Mouse (Mus musculus) heart, embryonic 10.5 days (tissue): ENCODE results near the gene Shc3. TPM values are rescaled to one million over a fixed set of nuclear protein-coding genes. Genes with fewer than 3 reads are reported as not detected.

ENCODE experiments used
- DNase-seq: peaks from one replicate; pipeline ENCODE4 v3.0.0-alpha.2; 2017; ENCODE audit warnings: low spot score
- H3K27ac ChIP-seq: fragments of 300-500 bp; sonication (generic); 2 replicates; pipeline ENCODE4 v1.5.1; 2016; ENCODE audit warnings: mild to moderate bottlenecking
- H3K27me3 ChIP-seq: fragments of 300-500 bp; sonication (generic); 2 replicates; pipeline ENCODE4 v1.6.1; 2016; ENCODE audit warnings: mild to moderate bottlenecking; ENCODE audit not compliant: poor library complexity, insufficient read depth, severe bottlenecking
- H3K36me3 ChIP-seq: fragments of 300-500 bp; sonication (generic); 2 replicates; pipeline ENCODE4 v1.6.1; 2016; ENCODE audit warnings: mild to moderate bottlenecking, moderate library complexity
- H3K4me1 ChIP-seq: fragments of 300-500 bp; sonication (generic); 2 replicates; pipeline ENCODE4 v1.6.1; 2016; ENCODE audit warnings: mild to moderate bottlenecking
- H3K4me3 ChIP-seq: fragments of 300-500 bp; sonication (generic); 2 replicates; pipeline ENCODE4 v1.5.1; 2016; ENCODE audit warnings: mild to moderate bottlenecking, moderate library complexity
- H3K9me3 ChIP-seq: fragments of 300-500 bp; sonication (generic); 2 replicates; pipeline ENCODE4 v1.6.1; 2016; ENCODE audit warnings: mild to moderate bottlenecking, moderate library complexity
- WGBS: fragments of 180-500 bp; shearing (Covaris S2); methylation state at CpG from one replicate; pipeline ENCODE4 v1.1.7; 2016; 5-methylcytosine and 5-hydroxymethylcytosine counted together
- polyA plus RNA-seq: library from polyadenylated mRNA; unstranded; fragments of >200 nt; fragmentation: Nextera tagmentation; extraction: Ambion mirVana; gene quantifications from 2 replicates; pipeline ENCODE4 v1.2.1, GENCODE M21; 2016

The Shc3 gene
- polyA plus RNA-seq, 1 experiment from 2014 or later, result 0.30 TPM

DNA sequence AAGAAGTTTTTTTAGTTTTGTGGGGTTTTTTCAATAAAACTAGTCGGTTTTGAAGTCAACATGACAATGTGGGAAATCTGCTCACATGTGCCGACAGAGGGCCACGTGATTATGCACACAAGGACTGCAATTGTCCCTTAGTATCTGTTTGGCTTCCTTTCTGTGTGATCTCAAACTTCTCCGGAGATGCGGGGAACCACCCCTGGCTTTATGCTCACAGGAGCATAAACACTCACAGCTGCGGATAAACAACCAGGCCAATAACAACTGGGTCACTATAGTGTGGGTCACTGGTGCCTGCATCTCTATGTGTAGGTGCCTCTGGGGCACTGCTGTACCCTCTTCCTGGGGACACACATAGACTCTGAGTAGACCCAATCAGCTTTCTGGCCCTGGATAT, 4.5 kb downstream of the Shc3 start:
- no peaks in the 10 kb centered on the region for H3K9me3 ChIP-seq
- no peak overlapping the region for H3K27ac ChIP-seq
- H3K36me3 ChIP-seq, result no peaks in the 10 kb centered on the region
- H3K4me3 ChIP-seq, result no peak overlapping the region
- no peak for DNase-seq
- H3K27me3 ChIP-seq, result peaks cover 60% of the 10 kb centered on the region
- WGBS, result 67% methylated on average over 6 of the region's 6 CpGs
- H3K4me1 ChIP-seq, result peaks cover 25% of the 10 kb centered on the region

DNA sequence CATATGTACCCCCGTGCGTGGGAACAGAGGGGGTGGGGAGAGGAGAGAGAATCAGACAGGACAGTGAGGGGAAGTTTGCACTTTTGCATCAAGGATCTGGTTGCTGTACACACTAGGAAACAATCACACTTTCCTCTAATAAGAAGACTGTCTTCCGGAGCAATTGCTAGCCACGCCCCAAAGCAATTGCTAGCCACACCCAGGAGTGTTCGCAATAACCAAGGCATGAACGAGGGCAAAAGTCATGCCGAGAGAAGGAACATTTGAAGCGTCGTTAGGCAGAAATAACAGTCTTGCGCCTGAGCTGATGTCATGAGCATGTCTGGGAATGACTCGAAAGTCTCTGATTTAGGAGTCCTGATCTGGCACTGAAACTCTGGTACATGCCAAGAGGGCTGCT, 15.9 kb downstream of the Shc3 start:
- 86% methylated on average over 11 of the region's 11 CpGs for WGBS
- Histone ChIP-seq H3K27ac (no peak overlapping the region), H3K27me3 (no peaks in the 10 kb centered on the region)

DNA sequence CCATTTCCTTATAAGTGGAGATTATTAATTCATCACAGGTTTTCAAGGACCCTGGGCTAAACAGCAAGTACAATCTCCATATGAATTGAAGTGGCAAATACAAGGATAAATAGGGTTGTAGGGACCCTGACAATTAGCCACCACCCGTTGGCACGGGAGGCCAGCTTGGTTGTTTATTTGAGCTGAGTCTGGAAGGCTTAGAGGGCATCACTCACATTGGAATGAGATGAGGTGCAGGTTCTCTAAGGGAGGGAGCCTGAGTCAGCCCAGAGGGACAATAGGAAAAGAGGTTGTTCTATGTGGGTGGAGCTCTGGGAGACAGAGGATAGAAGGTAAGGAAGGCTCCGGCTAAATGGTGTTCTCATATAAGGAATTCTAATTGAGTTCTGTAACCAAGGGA, 17.0 kb downstream of the Shc3 start:
- Histone ChIP-seq H3K27me3 (no peaks in the 10 kb centered on the region), H3K36me3 (no peaks in the 10 kb centered on the region), H3K9me3 (no peaks in the 10 kb centered on the region), H3K27ac (no peak overlapping the region), H3K4me3 (no peak overlapping the region), H3K4me1 (no peaks in the 10 kb centered on the region)
- DNase-seq, result no peak
- 76% methylated on average over 3 of the region's 3 CpGs for WGBS

More for the DNA sequence above, 15.9 kb downstream of the Shc3 start:
- DNase-seq, result no peak
- Histone ChIP-seq H3K9me3 (no peaks in the 10 kb centered on the region), H3K36me3 (no peaks in the 10 kb centered on the region), H3K4me1 (no peaks in the 10 kb centered on the region), H3K4me3 (no peak overlapping the region)

DNA sequence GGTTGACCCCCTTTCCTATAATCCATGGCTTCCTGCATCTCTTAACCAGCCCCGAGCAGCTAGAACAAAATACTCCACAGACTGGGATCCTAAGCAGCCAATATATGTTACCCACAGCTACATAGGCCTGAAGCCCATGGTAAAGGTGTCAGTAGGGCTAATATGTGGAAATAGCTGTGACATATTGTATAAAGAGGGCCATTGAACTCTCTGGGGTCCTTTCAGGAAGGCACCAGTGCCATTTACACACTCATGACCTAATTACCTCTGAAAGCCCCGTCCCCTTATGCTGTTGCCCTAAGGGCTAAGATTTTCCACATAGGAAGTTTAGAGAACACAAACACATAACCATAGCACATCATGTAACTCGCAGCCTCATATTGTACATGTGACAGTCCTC, 17.4 kb downstream of the Shc3 start:
- H3K27me3 ChIP-seq, result no peaks in the 10 kb centered on the region
- 78% methylated on average over 3 of the region's 3 CpGs for WGBS
- H3K27ac ChIP-seq, result no peak overlapping the region
- no peak overlapping the region for H3K4me3 ChIP-seq
- no peaks in the 10 kb centered on the region for H3K4me1 ChIP-seq
- no peak for DNase-seq
- H3K36me3 ChIP-seq, result no peaks in the 10 kb centered on the region
- no peaks in the 10 kb centered on the region for H3K9me3 ChIP-seq

DNA sequence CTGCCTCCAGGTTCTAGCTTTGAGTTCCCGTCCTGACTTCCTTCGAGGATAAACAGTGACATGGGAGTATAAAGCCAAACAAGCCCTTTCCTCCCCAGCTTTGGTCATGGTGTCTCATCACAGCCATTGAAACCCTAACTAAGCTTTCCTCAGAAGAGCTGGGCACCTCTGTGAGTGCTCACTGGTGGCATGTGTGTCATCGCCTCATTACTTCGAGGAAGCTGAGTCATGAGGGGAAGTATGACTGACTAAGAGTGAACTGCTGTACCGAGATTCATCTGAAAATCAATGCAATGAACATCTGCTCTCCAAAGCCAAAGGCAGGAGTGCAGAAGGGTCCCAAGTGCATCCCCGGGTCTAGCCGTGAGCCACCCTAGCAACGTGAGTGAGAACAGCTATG, 29.4 kb downstream of the Shc3 start:
- H3K27me3 ChIP-seq, result no peaks in the 10 kb centered on the region
- WGBS, result 83% methylated on average over 8 of the region's 8 CpGs
- DNase-seq, result no peak
- H3K36me3 ChIP-seq, result no peaks in the 10 kb centered on the region
- H3K4me1 ChIP-seq, result no peaks in the 10 kb centered on the region
- no peaks in the 10 kb centered on the region for H3K9me3 ChIP-seq
- H3K27ac ChIP-seq, result no peak overlapping the region
- no peak overlapping the region for H3K4me3 ChIP-seq

DNA sequence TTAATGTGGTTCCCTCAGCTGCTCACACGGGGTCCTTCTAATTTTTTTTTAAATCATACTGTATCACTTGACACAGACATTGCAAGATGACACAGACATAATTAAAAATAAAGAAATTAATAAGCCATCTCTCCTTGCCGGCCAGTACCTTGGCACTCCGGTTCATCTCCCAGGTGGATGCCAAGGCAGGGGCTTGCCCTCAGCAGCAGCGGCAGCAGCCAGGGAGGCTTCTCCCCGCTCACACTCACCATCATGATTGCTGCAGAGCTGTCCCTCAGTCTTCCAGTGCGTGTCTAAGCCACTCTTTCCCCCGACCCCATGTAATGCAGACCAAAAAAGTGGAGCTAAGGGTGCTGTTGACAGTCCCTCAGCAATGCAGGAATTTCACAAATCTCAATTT, 33.9 kb downstream of the Shc3 start:
- 79% methylated on average over 7 of the region's 7 CpGs for WGBS
- no peaks in the 10 kb centered on the region for H3K4me1 ChIP-seq
- H3K27me3 ChIP-seq, result no peaks in the 10 kb centered on the region
- no peaks in the 10 kb centered on the region for H3K36me3 ChIP-seq
- DNase-seq, result no peak
- H3K9me3 ChIP-seq, result no peaks in the 10 kb centered on the region
- H3K4me3 ChIP-seq, result no peak overlapping the region
- no peak overlapping the region for H3K27ac ChIP-seq

DNA sequence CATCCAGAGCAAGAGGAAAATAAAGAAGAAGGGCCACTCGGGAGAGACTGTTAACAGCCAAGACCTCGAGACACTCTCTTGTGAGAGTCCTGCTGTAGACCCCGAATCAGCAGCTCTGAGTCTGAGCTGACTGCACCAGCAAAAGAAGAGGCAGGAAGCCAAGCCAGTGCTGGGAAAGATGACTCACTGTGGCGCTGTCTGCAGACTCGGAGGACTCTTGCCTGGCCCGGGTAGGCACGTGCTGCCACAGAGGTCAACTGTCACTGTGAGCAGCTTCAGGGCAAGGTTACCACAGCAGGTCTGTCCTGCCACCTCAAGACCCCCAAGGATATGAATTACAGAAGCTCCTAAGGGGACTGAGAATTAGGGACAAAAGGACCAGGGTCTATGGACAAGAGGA, 42.7 kb downstream of the Shc3 start:
- 41% methylated on average over 7 of the region's 7 CpGs for WGBS
- no peaks in the 10 kb centered on the region for H3K27me3 ChIP-seq
- H3K9me3 ChIP-seq, result no peaks in the 10 kb centered on the region
- peak; percentile 76 for DNase-seq
- H3K4me1 ChIP-seq, result no peaks in the 10 kb centered on the region
- H3K36me3 ChIP-seq, result no peaks in the 10 kb centered on the region
- H3K4me3 ChIP-seq, result no peak overlapping the region
- H3K27ac ChIP-seq, result no peak overlapping the region

DNA sequence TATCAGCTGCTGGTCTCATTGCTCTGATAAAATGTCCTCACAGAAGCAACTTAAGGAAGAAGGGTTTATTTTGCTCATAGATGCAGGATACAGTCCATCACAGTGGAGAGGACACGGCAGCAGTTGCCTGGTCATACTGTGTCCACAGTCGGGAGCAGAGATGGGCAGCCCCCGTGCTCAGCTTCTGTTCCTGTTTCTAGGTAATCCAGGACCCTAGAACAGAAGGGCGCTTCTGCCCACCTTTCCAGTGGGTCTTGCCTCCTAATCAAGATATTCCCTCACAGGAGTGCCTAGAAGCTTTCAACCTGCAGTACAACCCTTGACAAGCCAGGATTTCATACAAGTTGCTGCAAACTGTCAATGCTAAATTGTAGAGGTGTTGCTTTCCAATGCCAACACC, 44.9 kb downstream of the Shc3 start:
- no peaks in the 10 kb centered on the region for H3K4me1 ChIP-seq
- no peak overlapping the region for H3K4me3 ChIP-seq
- no peaks in the 10 kb centered on the region for H3K9me3 ChIP-seq
- DNase-seq, result peak; percentile 72
- H3K27me3 ChIP-seq, result no peaks in the 10 kb centered on the region
- no peaks in the 10 kb centered on the region for H3K36me3 ChIP-seq
- no peak overlapping the region for H3K27ac ChIP-seq
- WGBS, result 81% methylated on average over 4 of the region's 4 CpGs

DNA sequence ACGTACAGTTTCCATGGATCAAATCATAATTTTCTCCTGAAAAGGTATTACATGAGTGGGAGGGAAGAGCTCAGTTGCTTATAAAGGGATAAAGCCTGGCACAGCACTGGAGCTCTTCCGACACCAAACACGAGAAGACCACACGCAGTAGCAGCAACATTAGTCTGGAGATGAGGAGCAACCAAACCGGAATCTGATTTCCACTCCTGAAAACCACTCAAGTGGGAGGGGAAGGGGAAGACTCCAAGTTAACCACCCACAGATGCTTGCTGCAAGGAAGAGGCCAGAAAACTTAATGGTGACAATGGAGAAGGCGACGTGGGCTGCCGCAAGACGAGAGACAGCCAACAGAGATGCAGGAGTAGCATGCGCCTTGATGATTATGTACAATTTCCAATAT, 45.9 kb downstream of the Shc3 start:
- no peaks in the 10 kb centered on the region for H3K4me1 ChIP-seq
- no peak overlapping the region for H3K27ac ChIP-seq
- H3K4me3 ChIP-seq, result no peak overlapping the region
- no peak for DNase-seq
- WGBS, result 94% methylated on average over 10 of the region's 10 CpGs
- no peaks in the 10 kb centered on the region for H3K9me3 ChIP-seq
- H3K27me3 ChIP-seq, result no peaks in the 10 kb centered on the region
- no peaks in the 10 kb centered on the region for H3K36me3 ChIP-seq

DNA sequence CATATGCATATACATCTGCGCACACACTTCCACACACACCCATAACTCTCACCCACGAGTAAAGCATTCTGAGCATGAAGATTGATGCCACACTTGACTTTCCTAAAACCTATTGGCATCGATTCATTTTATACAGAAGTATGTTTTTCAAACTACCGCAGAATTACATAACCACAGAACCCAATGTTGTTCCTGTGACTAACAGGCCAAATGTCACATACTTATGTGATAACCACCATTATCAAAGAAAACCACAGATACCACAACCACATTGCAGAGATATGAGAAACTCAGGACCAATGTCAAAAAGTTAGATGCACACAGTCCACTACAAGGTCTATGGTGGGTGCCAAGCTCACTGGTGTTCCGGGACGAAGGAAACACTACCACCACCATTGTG, 50.3 kb downstream of the Shc3 start:
- WGBS, result 84% methylated on average over 6 of the region's 6 CpGs
- DNase-seq, result peak; percentile 20
- no peaks in the 10 kb centered on the region for H3K36me3 ChIP-seq

DNA sequence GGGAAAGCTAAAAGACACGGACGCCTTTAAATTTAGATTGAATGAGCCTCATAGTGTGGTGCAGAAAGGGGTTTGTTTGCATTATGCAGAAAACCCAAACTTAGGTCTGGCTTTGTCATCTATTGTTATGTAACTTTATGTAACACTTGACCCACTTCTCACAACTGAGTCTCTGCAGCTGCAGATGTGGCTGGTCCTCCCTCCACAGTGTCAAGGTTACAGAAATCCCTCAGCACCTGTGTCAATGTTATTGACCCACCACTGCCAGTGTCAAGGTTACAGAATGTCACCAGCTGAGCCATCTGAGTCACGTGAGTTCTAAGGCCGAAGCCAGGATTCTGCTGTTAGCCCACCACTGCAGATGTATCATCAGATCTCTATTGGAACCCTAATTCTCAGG, 51.3 kb downstream of the Shc3 start:
- DNase-seq, result no peak
- 82% methylated on average over 4 of the region's 4 CpGs for WGBS
- Histone ChIP-seq H3K27ac (no peak overlapping the region), H3K27me3 (no peaks in the 10 kb centered on the region), H3K4me1 (no peaks in the 10 kb centered on the region), H3K9me3 (no peaks in the 10 kb centered on the region), H3K36me3 (no peaks in the 10 kb centered on the region), H3K4me3 (no peak overlapping the region)

More for the DNA sequence above, 50.3 kb downstream of the Shc3 start:
- Histone ChIP-seq H3K4me3 (no peak overlapping the region), H3K4me1 (no peaks in the 10 kb centered on the region), H3K27ac (no peak overlapping the region), H3K27me3 (no peaks in the 10 kb centered on the region), H3K9me3 (no peaks in the 10 kb centered on the region)

DNA sequence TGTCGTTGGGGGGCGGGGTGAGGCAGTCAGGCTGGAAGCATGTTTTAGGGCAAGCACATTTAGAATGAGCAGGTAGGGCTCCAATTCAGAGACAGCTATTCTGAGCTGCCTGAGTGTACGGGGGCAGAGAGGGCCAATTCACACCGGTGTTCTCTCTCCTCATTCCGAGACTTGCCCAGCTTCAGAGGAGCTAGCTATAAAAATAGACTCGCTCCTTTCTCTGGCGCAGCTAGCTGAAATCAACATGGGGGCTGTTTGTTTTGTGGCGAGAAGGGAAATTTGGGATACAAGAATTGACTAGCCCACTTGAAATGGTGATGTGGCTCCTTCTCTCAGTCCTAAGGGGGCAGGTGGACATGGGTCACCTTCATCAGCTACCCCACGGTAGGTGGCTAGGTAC, 60.4 kb downstream of the Shc3 start:
- no peak overlapping the region for H3K4me3 ChIP-seq
- 75% methylated on average over 9 of the region's 9 CpGs for WGBS

DNA sequence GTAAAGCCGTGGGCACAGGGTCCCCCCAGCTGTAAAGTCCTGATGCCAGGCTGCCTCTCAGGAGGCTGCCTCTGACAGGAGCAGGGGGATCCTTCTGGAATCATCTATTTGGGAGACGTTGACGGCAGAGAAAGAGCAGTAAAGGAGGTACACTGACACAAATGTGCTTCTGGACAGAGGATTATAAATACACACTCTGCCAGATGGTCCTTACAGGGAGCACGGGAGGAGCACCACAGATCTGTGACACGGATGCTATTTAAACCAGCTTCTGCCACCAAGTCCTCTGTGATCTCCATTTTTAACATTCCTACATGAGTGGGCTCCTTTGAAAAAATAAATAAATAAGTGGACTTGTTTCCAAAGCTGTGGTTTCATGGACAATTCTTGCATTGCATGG, 63.5 kb downstream of the Shc3 start:
- DNase-seq, result peak; percentile 7
- Histone ChIP-seq H3K9me3 (no peaks in the 10 kb centered on the region), H3K36me3 (no peaks in the 10 kb centered on the region), H3K4me3 (no peak overlapping the region), H3K27ac (no peak overlapping the region), H3K4me1 (no peaks in the 10 kb centered on the region), H3K27me3 (no peaks in the 10 kb centered on the region)
- 80% methylated on average over 5 of the region's 5 CpGs for WGBS

More for the DNA sequence above, 60.4 kb downstream of the Shc3 start:
- no peak for DNase-seq
- H3K36me3 ChIP-seq, result no peaks in the 10 kb centered on the region
- H3K4me1 ChIP-seq, result no peaks in the 10 kb centered on the region
- H3K27ac ChIP-seq, result no peak overlapping the region
- H3K9me3 ChIP-seq, result no peaks in the 10 kb centered on the region
- no peaks in the 10 kb centered on the region for H3K27me3 ChIP-seq

DNA sequence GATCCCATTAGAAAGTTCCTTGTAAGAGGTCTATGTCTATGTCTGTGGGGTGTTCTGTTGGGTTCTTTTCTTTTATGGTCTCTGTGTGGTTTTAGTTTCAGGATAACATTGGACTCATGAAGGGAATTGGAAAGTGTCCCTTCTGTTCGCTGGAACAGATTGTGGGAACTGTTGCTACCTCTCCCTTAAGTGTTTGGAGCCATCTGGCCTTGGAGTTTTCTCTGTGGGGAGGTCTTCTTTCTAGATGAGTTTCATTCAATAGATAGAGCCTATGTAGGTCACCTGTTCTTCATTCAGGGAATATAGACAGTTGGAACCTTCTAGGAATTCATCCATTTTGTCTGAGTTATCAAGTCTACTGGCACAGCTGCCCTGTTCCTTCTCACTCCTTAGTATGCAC, 69.5 kb downstream of the Shc3 start:
- 77% methylated on average over 1 of the region's 1 CpGs for WGBS
- Histone ChIP-seq H3K27ac (no peak overlapping the region), H3K4me3 (no peak overlapping the region), H3K27me3 (no peaks in the 10 kb centered on the region), H3K36me3 (no peaks in the 10 kb centered on the region), H3K4me1 (no peaks in the 10 kb centered on the region), H3K9me3 (no peaks in the 10 kb centered on the region)
- DNase-seq, result no peak
